Mouse (Mus musculus): ENCODE results near the gene Gm11541. TPM values are rescaled to one million over a fixed set of nuclear protein-coding genes. Genes with fewer than 3 reads are reported as not detected.
A peak's percentile ranks its signal among the peaks of the same experiment; 100 is the strongest.

The Gm11541 gene
- not detected for total RNA-seq (2021)
- long read RNA-seq, experiment 1, result 0 reads
- long read RNA-seq, experiment 2, result 0 reads

DNA sequence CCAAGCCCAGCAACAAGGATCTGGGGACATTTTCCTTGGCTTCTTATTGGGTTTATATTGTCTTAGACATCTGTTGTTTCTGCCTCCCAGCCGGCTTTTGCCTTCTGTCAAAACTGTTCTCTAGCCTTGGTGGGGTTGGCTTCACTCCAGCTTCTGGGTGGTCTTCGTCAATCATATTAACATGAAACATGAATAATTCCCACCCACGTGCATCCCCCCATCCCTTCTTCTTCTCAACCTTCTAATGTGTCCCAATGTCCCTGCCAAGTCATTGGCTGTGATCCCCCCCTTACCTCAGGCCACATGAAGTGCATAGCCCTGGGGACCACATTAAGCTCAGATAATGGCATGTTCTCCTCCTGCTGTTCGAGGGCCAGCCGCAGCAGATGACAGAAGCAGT is at the start of gene Gm11541:
Gm11541 (minus strand) TSS at position 28 of the 400 bp plus-strand sequence.
- no peak for DNase-seq (ENCODE audit: low spot score)

DNA sequence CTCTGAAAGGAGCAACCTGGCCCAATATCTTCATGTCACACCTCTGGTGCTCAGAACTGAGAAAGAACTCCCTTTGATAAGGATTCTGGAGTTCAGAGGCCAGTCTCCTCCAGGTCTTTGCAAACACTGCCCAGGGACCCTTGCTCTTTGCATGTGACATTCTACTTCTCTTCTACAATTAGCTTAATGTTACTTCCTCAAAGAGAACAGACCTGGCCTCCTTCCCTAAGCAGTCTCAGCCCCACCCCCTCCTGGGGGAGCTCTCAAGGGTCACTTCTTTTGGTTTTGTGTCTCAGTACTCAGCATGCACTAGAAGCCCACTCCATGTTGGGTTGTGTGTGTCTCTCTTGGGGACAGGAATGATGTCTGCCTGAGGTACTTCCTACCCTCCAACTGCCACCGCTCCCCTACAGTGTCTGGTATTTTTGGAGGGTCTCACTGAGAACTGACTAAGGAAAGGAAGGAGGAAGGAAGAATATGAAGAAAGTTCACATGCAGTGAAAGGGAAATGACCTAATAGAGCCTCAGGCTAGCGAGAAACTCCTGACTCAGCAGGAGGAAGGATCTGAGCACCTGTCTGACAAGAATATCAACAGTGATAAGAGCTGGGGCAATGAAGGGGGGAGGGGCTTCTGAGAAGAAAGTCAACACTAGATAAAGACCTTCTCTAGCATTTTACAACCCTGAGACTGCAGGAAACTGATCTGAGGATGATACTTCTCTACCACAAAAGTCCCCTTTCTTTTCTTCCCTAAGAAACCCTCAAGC is 48.8 kb upstream of the Gm11541 start:
- DNase-seq (ENCODE audit: low spot score), result no peak

DNA sequence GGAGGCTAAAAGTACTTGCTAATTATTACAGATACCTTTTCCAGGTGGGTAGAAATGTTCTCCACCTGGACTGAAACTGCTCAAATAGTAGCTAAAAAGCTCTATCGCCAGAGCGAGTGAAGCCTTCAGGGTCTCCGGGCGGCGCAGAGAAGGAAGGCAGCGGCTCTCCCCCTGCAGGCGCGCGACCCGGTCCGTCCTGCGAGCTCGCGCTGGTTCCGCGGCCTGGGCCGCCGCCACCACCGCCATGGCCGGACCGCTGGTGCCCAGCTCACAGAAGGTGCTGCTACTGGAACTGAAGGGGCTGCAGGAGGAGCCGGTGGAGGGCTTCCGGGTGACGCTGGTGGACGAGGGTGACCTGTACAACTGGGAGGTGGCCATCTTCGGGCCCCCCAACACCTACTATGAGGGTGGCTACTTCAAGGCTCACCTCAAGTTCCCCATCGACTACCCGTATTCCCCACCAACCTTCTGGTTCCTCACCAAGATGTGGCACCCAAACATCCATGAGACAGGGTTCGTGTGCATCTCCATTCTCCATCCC is 37.5 kb upstream of the Gm11541 start, which contains the start of gene Cdc34b:
Cdc34b (plus strand) TSS at position 51 of the 541 bp plus-strand sequence.
- DNase-seq (ENCODE audit: low spot score), result no peak

DNA sequence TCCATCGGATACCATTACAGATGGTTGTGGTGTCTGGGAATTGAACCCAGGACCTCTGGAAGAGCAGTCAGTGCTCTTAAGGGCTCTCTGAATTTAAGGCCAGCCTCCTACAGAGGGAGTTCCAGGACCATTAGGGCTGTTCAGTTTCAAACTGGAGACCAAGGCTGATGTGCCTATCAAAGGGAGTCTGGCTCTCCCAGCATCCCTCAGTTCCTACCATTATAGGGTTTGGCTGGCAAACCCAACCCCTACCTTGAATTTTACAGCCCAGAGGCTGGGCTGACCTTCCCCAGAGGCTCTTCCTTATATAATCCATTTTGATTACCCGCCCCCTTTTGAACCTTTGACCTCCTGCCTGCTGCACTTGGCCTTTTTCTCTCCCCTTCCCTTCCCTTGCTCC is 31.4 kb upstream of the Gm11541 start:
- DNase-seq (ENCODE audit: low spot score), result no peak

DNA sequence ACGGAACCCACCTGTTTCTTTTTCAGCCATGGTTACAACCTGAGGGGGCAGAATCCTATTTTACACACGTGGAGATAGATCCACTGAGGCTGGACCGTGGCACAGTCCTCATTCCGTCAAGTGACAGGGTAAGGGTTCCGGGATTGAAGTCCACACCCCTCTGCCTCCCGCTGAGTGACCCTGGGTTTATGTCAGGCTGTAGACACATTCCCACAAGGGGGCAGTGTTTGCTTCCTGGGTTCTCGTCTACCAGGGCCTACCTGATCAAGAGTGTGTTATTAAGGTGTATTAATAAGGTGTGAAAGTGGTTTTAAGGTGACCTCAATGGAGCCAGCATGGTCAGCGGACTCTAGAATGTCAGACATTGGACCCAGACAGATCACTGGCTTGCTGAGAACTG is 28.5 kb upstream of the Gm11541 start:
- DNase-seq (ENCODE audit: low spot score), result peak; percentile 4

DNA sequence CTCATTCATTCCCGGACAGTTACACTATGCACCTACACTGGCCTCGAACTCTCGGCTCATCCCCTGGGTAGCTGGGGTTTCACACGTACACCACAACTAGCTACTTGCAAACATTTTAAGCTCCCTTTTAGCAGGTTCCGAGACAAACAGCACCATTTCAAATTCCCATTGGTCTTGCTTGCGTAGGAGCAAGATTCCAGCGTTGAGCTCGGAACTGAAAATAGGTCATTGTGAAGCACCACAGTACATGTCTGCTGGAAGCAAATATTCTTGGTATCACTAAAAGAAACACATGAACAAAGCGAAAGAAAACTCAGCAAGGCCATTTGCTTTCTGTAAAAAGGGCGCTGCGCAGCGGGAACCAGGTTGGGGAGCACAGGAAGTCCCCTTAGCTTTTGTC is 26.9 kb upstream of the Gm11541 start:
- DNase-seq (ENCODE audit: low spot score), result no peak

DNA sequence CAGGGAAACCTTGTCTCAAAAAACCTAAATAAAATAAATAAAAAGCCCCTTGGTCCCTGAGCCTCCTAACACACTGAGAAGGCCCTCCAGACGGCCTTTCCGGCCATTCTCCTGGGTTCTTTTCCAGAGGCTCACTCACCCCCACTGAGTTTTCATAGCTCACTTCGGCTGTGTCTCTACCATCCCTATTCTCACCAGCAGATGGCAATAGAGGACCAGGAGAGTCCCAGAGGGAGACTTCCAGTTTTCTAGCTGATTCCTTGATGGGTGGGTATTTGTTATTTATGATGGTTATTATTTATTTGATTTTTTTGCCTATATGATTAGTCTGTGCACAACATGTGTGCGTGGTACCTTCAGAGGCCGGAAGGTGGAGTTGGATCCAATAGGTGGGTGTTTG is 26.0 kb upstream of the Gm11541 start:
- peak; percentile 56 for DNase-seq (ENCODE audit: low spot score)

DNA sequence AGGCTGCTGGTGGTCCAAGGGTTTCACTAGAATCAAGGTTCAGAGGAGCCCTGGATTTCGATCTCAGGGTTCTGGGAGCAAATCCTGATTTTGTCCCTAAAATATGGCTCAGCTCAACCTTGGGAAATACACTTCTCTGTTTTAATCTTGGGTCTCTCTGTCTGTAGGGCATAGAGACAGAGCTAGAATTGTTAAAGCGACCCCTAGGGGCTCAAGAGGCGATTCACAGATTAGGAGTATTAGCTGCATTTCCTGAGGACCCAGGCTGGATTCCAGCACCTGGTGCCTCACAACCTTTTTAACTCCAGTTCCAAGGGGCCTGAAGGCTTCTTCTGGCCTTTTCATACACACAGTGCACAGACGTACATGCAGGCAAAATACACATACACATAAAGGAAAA is 25.3 kb upstream of the Gm11541 start:
- no peak for DNase-seq (ENCODE audit: low spot score)

DNA sequence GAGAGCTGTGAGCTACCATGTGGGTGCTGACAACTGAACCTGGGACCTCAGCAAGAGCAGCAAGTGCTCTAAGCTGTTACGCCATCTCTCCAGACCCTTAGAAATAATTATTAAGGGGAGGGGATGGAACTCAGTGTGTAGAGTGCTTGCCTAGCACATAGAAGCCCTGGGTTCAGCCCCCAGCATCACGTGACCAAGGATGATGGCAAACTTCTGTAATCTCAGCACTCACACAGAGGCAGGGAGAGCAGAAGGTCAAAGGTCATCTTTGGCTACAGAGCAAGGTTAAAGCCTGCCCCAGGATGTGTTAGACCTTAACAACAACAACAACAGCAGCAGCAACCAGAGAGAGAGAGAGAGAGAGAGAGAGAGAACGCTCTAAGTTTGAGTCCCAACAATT is 24.2 kb upstream of the Gm11541 start:
- no peak for DNase-seq (ENCODE audit: low spot score)

DNA sequence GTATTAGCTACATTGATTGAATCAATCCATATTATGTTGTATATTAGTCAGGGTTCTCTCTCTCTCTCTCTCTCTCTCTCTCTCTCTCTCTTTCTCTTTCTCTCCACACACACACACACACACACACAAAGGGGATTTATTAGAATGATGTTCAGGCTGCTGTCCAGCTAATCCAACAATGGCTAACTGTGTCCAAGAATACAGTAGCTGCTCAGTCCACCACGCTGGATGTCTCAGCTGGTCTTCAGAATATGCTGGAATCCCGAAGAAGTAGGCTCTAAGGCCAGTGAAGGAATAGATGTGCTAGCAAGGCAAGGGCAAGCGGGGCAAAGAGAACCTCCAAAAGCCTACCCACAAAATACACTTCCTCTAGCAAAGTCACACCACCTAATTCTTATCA is 23.0 kb upstream of the Gm11541 start:
- no peak for DNase-seq (ENCODE audit: low spot score)

DNA sequence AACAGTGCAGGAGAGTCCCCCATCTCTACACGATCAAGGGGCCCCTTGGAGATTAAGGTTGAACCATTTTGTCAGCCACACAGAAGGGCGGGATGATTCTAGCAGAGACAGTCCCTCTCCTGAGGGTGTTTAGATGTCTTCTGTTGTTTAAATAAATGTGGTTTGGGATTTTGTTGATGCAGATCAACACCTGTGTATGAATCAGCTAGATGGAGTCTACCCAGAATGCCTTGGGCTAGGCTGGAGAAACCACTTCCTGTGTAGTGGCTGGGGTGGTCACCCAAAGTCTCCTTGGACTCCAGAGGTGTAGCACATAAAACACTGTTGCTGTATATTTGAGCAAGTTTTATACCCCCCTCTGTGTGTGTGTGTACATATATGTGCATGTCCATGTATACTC is 14.9 kb upstream of the Gm11541 start:
- no peak for DNase-seq (ENCODE audit: low spot score)

DNA sequence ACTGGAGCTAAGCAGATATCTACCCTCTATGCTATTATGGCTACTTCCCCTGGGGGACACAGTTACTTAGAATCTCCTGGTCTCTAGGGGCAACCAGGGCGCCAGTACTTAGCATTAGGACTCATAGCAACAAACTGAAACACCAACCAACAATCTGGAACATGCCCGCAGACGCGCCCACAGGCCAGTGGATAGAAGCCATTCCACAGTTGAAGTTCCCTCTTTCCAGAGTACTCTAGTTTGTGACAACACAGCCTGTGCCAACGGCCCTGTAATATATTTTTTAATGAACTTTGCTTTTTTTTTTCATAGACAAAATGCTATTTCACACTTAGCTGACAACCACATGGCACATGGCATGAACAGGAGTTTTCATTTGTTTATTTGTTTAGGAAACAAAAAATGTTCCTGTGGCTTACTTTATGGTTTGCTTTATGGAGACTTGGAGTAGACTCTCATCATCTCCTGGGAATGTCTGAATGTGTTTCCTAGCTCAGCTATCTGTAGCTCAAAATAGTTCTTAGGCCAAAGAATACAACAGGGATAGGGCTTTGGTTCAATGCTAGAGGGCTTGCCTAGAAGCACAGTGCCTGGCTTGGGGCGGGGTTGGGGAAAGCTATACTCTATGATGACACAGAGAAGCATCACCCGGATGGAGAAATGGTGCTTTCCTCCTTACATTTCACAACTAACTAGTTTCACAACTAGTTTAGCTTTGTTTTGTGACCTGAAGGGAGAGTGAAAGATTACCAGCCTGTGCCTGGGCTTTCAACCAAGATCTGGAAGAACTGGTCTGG is 14.0 kb upstream of the Gm11541 start:
- DNase-seq (ENCODE audit: low spot score), result no peak

DNA sequence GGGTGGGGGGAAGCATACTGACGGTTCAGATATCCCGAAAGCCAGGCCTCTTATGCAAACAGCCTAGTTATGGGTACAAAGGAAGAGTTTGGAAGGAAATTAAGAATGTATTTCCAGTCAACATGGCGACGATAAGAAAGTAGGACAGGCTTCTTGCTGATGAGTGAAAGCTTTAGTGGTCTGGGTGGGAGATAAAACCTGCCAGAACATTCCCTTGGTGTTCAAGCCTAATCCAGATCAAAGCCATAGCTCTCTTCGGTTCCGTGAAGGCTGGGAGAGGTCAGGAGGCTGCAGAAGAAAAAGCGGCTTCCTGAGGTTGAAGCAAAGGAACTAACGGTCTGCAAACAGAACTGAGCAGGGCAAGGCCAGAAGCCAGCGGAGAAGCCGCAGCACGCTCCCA is 12.9 kb upstream of the Gm11541 start:
- no peak for DNase-seq (ENCODE audit: low spot score)

DNA sequence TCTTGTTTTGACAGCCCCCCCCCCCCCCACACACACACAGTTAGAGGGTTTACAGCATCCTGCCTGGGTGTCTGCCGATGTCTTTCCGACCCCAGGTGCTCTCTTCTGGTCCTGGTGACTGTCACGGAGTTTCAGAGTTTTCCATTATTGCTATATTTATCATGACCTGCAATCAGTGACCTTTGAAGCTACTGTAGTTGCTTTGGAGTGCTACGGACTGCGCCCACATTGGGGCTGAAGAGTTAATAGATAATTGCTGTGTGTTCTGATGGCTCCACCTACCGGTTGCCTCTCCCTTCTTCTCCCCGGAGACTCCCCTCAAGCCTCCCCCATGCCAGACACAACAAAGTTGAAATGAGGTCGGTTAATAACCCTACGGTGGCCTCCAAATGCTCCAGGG is 12.5 kb upstream of the Gm11541 start:
- peak; percentile 14 for DNase-seq (ENCODE audit: low spot score)

DNA sequence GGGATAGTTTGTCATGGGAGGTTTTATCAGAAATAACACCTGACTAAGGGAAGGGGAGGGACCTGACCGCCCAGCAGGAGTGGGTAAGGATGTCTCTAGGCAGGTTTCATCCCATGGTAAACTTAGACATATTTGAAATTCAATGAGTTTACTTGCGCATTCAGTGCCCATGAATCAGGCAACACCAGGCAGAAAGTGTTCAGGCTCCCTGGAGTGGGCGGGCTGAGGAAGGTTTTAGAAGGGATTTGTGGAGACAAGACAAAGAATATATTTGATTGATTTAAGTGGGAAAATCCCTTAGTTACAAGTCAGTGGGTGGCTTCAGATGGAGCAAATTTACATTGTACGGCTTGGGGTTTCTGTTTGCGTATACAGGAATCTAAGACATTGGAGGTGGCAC is 11.3 kb upstream of the Gm11541 start:
- DNase-seq (ENCODE audit: low spot score), result no peak

DNA sequence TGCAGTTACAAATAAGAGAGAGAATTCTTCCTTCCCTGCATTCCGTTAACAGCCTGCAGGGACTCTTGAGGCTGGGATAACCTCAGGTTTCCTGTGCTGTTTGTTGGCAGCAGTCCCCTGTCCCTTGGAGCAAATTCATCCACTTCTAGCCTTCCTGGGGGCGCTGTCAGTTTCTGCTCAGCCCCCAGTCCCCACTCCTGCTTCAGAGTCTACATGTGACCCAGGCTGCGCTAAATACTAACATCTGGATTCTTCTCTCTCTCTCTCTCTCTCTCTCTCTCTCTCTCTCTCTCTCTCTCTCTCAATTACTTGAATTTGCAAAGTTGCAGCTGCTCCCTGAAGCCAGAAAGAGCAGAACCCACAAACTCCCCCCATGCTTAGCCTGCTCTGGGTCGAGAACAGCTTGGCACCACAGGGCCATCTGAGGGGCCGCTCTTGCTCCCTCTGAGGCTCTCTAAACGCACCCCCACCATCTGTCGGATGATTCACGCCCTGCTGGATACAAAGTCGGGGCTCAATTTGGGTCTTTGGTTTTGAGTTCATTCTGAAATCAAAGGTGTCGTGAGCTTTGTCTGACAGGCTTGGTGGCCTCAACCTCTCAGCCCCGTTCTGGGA is 9.1 kb upstream of the Gm11541 start:
- no peak for DNase-seq (ENCODE audit: low spot score)

DNA sequence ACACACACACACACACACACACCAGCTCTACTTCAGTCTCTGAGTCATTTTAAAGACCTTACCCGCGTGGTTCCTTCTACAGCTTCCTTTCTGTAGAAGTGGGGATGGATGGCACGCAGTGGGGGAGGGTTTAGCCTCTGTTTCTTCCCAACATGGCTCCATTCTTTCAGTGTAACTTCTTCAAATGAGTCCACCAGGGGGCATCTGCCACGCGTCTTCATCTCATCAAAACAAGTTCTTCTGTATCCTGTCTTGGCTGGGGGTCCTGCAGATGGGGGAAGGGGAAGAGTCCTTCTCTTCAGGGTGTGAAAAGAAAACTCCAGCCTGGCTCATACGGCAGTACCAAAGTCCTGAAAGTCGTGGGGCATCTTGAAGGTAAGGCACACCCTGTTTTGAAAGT is 279 bp downstream of the Gm11541 start:
- no peak for DNase-seq (ENCODE audit: low spot score)

DNA sequence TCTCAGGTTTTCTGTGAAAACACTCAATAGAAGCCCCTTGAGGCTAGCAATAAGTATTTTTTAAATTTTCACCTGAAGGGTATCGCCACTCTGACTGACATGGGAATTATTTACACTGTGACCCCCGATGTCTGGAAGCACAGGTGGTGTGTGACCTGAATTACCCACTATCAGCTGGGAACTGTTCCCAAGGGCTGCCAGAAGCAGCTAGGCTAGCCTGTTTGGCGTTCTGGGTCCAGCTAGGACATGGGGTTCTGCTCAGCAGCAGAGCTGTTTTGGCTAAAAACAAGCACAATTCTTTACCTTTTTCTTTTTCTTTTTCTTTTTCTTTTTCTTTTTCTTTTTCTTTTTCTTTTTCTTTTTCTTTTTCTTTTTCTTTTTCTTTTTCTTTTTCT is 2.1 kb downstream of the Gm11541 start:
- DNase-seq (ENCODE audit: low spot score), result no peak

DNA sequence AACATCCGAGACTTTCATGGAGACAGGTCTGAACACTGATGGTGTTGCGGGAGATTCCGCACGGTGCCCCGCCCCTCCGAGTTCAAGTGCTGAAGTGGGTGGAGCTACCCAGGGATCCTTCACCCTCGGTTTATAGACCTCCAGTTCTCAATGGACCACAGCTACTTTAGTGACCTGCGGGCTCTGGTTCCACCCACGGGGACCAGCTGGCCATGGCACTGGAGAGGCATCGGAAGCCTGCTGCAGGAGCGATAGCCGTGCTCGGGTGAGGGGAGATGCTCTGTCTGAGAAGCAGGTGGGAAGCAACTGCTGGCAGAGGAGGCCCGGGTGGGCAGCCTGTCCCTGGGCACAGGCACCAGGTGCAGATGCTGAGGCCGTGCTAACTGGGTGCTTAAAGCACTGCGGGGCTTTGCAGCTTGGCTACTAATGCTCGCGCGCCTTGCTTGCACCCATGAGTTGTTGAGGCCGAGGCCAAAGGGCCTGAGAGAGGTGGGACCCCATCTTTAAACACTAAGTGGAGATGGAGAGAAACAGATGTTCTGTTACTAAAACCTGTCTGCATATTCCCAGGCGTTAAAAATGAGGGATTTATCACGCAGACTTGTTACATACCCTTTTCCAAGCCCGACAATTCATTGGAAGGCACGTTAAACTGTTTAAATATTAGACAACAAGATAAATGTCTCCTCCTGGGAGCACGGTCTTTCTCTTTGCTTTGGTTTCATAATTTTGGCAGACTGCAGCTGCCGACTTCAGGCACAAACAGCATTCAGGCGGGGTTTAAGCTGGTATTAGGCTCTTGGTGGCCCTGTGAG is 2.7 kb downstream of the Gm11541 start:
- no peak for DNase-seq (ENCODE audit: low spot score)

DNA sequence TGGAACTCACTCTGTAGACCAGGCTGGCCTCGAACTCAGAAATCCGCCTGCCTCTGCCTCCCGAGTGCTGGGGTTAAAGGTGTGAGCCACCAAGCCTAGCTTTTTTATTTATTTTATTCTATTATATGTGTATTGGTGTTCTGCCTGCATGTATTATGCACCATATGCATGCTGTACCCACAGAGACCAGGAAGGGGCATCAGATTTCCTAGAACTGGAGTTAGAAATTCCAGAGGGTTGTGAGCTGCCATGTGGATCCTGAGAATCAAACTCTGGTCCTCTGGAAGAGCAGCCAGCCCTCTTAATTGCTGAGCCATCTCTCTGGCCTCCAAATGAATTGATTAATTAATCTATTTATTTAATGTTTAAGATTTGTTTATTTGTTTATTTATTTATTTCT is 4.9 kb downstream of the Gm11541 start:
- DNase-seq (ENCODE audit: low spot score), result no peak
